Mouse (Mus musculus) forebrain, embryonic 15.5 days (tissue): Measurements from ENCODE around the gene 2310034C09Rik. TPM values are rescaled to one million over a fixed set of nuclear protein-coding genes. Genes with fewer than 3 reads are reported as not detected.
"Not testable (repeated sequence)": the region's sequence is repeated elsewhere in the genome, so short reads cannot be mapped to it uniquely, and the experiment has no call there.

Experiments used
- ATAC-seq: fragments of 200-750 bp; cut with Nextera tagmentation; replicated peaks from 2 replicates; pipeline ENCODE4 v1.8.0; 2017; ENCODE audit warnings: mild to moderate bottlenecking, moderate TSS enrichment, moderate library complexity
- H3K27ac ChIP-seq: fragments of 300-500 bp; sonication (generic); replicated peaks from 2 replicates; pipeline ENCODE4 v1.5.1; 2015; ENCODE audit warnings: mild to moderate bottlenecking, inconsistent platforms
- H3K27me3 ChIP-seq: fragments of 300-500 bp; sonication (generic); 2 replicates; pipeline ENCODE4 v1.6.1; 2015; ENCODE audit warnings: inconsistent platforms
- H3K36me3 ChIP-seq: fragments of 300-500 bp; sonication (generic); 2 replicates; pipeline ENCODE4 v1.6.1; 2015; ENCODE audit warnings: mild to moderate bottlenecking, inconsistent platforms
- H3K4me1 ChIP-seq: fragments of 300-500 bp; sonication (generic); 2 replicates; pipeline ENCODE4 v1.6.1; 2015; ENCODE audit warnings: inconsistent platforms
- H3K4me2 ChIP-seq: fragments of 300-500 bp; sonication (generic); replicated peaks from 2 replicates; pipeline ENCODE4 v1.6.1; 2015; ENCODE audit warnings: mild to moderate bottlenecking, inconsistent platforms
- H3K4me3 ChIP-seq: fragments of 300-500 bp; sonication (generic); 2 replicates; pipeline ENCODE4 v1.5.1; 2015; ENCODE audit warnings: mild to moderate bottlenecking, inconsistent platforms
- H3K9ac ChIP-seq: fragments of 300-500 bp; sonication (generic); replicated peaks from 2 replicates; pipeline ENCODE4 v1.6.1; 2015; ENCODE audit warnings: mild to moderate bottlenecking, inconsistent platforms
- H3K9me3 ChIP-seq: fragments of 300-500 bp; sonication (generic); 2 replicates; pipeline ENCODE4 v1.6.1; 2016; ENCODE audit warnings: inconsistent platforms
- WGBS: fragments of 180-500 bp; shearing (Covaris S2); methylation state at CpG from one replicate; pipeline ENCODE4 v1.1.7; 2015; ENCODE audit warnings: mixed read lengths; 5-methylcytosine and 5-hydroxymethylcytosine counted together
- polyA plus RNA-seq: library from polyadenylated mRNA; unstranded; fragments of >200 nt; fragmentation: Nextera tagmentation; extraction: Ambion mirVana; gene quantifications from 2 replicates; pipeline ENCODE4 v1.2.1, GENCODE M21; 2015

2310034C09Rik gene
- polyA plus RNA-seq = not detected in 2 replicates

DNA sequence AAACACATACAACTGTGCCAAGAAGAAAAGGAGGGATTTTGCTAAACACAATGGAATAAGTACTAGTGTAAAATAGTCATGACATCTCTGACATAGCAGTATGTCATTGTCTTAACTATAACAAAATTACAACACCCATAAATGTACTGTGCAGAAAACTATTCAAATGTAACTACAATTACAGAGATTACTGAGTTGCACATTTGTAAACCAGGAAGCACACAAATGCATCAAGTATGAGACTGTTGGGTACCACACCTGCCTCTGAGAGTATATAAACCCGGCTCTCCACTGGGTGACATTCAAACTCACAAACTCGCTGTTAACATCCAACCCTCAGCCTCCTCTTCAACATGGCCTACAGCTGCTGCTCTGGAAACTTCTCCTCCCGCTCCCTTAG lies at the start of gene 2310034C09Rik:
Gene 2310034C09Rik (plus strand): TSS at position 301 of the 400 bp plus-strand sequence.
- not testable (repeated sequence) for H3K4me1 ChIP-seq, H3K27me3 ChIP-seq, H3K9ac ChIP-seq, H3K9me3 ChIP-seq, ATAC-seq, H3K4me3 ChIP-seq, H3K4me2 ChIP-seq, H3K27ac ChIP-seq, H3K36me3 ChIP-seq
- 94% methylated on average over 3 of the region's 3 CpGs for WGBS

DNA sequence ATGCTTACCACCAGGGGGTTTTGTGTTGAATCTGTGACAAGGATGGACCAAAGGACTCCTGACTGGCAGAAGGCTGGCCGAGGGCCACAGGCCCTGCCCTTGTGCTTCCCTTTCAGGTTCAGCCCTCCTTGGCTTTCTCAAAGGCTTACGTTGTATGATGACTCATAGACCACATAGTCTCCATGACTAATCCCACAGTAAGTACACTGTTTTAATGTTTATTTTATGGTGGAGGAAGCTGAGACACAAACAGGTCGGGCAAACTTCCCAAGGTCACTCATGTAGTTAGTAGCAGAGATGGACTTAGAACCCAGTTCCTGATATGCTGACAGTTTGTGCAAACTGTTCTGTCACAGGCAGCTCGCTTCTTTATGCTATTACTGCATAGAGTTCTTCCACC lies 47.9 kb upstream of the 2310034C09Rik start:
- Histone ChIP-seq H3K9ac (no peak overlapping the region), H3K27me3 (no peaks in the 10 kb centered on the region), H3K9me3 (no peaks in the 10 kb centered on the region), H3K4me1 (no peaks in the 10 kb centered on the region), H3K36me3 (no peaks in the 10 kb centered on the region), H3K4me3 (no peak overlapping the region), H3K27ac (no peak overlapping the region), H3K4me2 (no peak overlapping the region)
- ATAC-seq = no peak
- 88% methylated on average over 4 of the region's 4 CpGs for WGBS

DNA sequence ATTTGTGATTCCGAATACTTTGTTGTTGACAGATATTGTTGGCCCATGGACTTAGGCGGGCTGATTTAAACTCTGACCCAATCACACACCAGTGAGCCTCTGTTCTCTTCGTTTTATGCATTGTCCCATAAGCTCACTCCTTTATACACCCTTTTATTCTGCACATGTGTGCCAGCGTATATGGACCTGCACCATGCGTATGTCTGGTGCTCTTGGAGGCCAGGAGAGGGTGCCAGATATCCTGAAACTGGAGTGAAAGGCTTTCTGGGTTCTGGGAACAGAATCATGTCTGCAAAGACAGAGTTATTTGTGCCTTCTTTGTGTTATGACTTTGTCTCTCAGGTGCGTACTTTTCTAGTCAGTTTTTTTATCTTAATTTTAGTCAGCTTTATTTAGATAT lies 47.4 kb upstream of the 2310034C09Rik start:
- no peaks in the 10 kb centered on the region for H3K36me3 ChIP-seq
- H3K4me3 ChIP-seq = no peak overlapping the region
- H3K4me2 ChIP-seq = no peak overlapping the region
- no peak overlapping the region for H3K27ac ChIP-seq
- H3K9me3 ChIP-seq = no peaks in the 10 kb centered on the region
- H3K4me1 ChIP-seq = no peaks in the 10 kb centered on the region
- no peak overlapping the region for H3K9ac ChIP-seq
- ATAC-seq = no peak
- WGBS = 82% methylated on average over 6 of the region's 6 CpGs
- H3K27me3 ChIP-seq = no peaks in the 10 kb centered on the region

DNA sequence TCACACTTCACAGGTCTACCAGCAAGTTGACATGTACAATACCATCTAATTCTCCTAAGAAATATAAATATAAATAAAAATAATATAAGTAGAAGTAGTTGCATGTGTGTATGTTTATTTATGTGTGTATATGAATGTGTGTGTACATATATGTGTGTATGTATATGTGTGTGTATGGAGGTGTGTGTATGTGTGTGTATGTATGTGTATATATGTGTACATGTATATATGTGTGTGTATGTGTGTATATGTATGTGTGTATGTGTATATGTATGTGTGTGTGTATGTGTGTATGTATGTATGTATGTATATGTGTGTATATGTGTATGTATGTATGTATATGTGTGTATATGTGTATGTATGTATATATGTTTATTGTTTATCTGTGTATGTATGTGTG lies 42.1 kb upstream of the 2310034C09Rik start:
- Histone ChIP-seq H3K4me3 (no peak overlapping the region), H3K27ac (no peak overlapping the region), H3K4me2 (no peak overlapping the region), H3K36me3 (no peaks in the 10 kb centered on the region), H3K9me3 (no peaks in the 10 kb centered on the region), H3K9ac (no peak overlapping the region), H3K27me3 (no peaks in the 10 kb centered on the region), H3K4me1 (no peaks in the 10 kb centered on the region)
- ATAC-seq = no peak

DNA sequence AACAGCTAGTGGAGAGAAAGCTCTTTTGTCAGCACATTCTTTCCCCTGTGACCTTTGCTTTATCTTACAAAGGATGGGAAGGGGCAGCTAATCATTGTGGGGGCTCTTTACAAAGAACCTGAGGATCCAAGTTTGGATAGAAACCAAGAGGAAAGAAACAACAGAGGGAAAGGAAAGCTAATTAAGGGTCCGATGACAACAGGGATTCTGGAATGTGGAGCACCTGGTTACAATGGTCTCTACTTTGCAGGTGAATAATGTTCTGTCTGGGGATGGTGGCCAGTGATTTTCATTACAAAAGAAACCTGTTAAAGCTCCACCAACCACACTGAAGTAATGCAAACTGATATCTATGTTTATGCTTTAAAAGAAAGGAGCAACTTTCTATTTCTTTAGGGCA lies 38.6 kb upstream of the 2310034C09Rik start:
- Histone ChIP-seq H3K36me3 (no peaks in the 10 kb centered on the region), H3K4me1 (no peaks in the 10 kb centered on the region)
- ATAC-seq = no peak

DNA sequence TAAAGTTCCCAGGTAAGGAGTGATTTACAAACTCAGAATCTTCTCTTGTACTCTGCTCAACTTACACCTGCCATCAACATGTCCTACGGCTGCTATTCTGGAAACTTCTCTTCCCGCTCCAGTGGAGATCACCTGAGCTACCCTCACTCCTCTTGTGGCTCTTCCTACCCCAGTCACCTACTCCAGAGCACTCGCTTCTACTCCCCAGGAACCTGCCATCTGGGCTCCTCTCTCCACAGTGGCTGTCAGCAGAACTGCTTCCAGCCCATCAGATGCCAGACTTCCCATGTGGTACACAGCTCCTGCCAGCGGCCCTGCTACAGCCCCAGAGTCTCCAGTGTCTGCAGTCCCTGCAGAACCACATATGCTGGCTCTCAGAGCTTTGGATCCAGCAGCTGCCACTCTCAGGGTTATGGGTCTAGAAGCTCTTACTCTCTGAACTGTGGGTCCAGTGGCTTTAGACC lies 29.8 kb upstream of the 2310034C09Rik start, which contains the start of gene Krtap13-1:
Gene Krtap13-1 (plus strand): TSS at position 51 of the 464 bp plus-strand sequence.
- 76% methylated on average over 4 of the region's 4 CpGs for WGBS

More for the DNA sequence above, 38.6 kb upstream of the 2310034C09Rik start:
- Histone ChIP-seq H3K27ac (no peak overlapping the region), H3K9ac (no peak overlapping the region), H3K27me3 (no peaks in the 10 kb centered on the region), H3K4me2 (no peak overlapping the region), H3K9me3 (no peaks in the 10 kb centered on the region), H3K4me3 (no peak overlapping the region)
- WGBS = 16% methylated on average over 1 of the region's 1 CpGs

DNA sequence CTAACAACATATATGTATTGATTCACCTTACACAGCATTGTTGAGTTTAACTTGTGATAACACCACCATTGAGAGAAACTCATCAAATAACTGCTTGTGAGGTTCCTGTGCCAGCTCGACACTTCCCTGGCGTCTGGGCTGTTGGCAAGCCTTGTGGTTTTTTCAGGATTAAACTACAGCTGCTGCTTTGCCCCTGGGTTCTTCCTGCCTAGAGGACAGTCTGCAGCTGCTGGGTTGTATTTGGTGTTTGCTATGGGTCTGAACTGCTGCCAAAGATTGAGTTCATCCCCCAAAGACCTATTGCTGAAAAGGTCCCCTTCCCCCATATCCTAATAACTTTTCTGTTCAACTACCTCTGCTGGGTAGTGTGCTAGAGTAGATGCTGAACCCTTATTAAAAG lies 23.3 kb upstream of the 2310034C09Rik start:
- WGBS = 51% methylated on average over 2 of the region's 2 CpGs
- H3K27me3 ChIP-seq = no peaks in the 10 kb centered on the region
- no peak for ATAC-seq
- no peak overlapping the region for H3K4me2 ChIP-seq
- no peak overlapping the region for H3K4me3 ChIP-seq
- no peak overlapping the region for H3K27ac ChIP-seq
- H3K9me3 ChIP-seq = no peaks in the 10 kb centered on the region
- no peaks in the 10 kb centered on the region for H3K36me3 ChIP-seq
- no peaks in the 10 kb centered on the region for H3K4me1 ChIP-seq
- H3K9ac ChIP-seq = no peak overlapping the region

More for the DNA sequence above, 29.8 kb upstream of the 2310034C09Rik start, which contains the start of gene Krtap13-1:
- Histone ChIP-seq H3K36me3 (no peaks in the 10 kb centered on the region), H3K4me3 (no peak within 1 kb of the TSS), H3K4me1 (no peaks in the 10 kb centered on the region), H3K9me3 (no peaks in the 10 kb centered on the region), H3K27ac (no peak within 1 kb of the TSS), H3K27me3 (no peaks in the 10 kb centered on the region), H3K4me2 (no peak within 1 kb of the TSS), H3K9ac (no peak within 1 kb of the TSS)
- ATAC-seq = peak; percentile 63

DNA sequence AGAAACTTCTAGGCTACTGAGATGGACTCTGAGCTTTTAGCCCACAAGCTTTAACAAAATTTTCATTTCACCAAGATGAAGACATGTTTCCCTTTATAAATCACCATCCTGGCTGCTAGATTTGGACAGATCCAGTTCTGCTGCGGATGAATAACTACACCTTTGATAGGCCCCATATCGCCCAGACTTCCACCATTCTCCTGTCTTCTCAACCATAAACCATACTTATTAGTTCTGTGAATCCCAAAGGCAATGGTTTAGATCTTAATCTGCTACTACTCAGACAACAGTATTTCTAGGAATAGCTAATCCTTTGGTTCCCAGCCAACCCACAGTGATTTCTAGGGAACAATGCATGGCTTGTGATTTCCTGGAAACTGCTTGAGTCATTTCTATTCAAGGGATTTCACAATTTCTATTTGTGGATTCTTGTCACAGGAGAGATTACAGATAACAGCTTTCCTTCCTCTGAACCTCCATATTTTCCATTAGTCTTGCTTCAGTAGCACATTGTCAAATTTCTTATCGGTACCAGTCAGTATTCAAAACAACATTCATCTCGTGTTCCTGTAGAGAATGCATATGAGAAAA lies 13.8 kb upstream of the 2310034C09Rik start:
- no peak for ATAC-seq
- Histone ChIP-seq H3K9me3 (no peaks in the 10 kb centered on the region), H3K4me2 (no peak overlapping the region), H3K4me1 (no peaks in the 10 kb centered on the region), H3K9ac (no peak overlapping the region), H3K27ac (no peak overlapping the region), H3K4me3 (no peak overlapping the region), H3K36me3 (no peaks in the 10 kb centered on the region), H3K27me3 (no peaks in the 10 kb centered on the region)
- 85% methylated on average over 4 of the region's 4 CpGs for WGBS

DNA sequence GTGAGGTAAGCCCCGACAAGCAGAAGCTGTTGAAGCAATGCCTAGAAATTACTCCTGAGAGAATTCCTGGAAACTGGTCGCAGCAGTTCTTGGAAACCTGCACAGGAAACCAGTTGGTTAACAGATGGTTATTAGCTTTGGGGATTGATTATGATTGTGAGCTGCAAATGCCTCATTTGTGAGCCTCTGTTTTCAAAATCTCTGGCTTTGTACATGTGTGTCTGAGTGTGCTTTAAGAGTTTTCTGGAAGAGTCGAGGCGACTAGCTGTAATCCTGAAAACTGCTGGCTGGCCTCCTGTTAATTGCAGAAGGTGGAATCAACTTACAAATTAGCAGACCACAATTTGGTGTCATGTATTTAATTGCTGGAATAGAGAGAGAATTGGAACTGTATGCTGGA lies 10.7 kb upstream of the 2310034C09Rik start:
- Histone ChIP-seq H3K36me3 (no peaks in the 10 kb centered on the region), H3K9me3 (no peaks in the 10 kb centered on the region), H3K4me1 (no peaks in the 10 kb centered on the region), H3K27me3 (no peaks in the 10 kb centered on the region), H3K27ac (no peak overlapping the region), H3K4me3 (no peak overlapping the region), H3K4me2 (no peak overlapping the region), H3K9ac (no peak overlapping the region)
- 54% methylated on average over 4 of the region's 4 CpGs for WGBS
- ATAC-seq = peak; percentile 57

DNA sequence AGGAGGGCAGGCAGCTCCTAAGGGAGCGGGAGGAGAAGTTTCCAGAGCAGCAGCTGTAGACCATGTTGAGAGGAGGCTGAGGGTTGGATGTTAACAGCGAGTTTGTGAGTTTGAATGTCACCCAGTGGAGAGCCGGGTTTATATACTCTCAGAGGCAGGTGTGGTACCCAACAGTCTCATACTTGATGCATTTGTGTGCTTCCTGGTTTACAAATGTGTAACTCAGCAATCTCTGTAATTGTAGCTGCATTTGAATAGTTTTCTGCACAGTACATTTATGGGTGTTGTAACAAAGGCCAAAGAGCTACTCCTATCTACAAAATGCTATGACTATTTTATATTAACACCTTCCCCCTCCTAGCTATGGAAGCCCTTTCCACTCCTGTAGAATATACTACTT lies 7.1 kb upstream of the 2310034C09Rik start, which contains the start of gene Krtap13:
Gene Krtap13 (minus strand): TSS at position 101 of the 400 bp plus-strand sequence.
- 92% methylated on average over 3 of the region's 3 CpGs for WGBS
- not testable (repeated sequence) for H3K36me3 ChIP-seq, H3K4me3 ChIP-seq, H3K9me3 ChIP-seq, H3K27ac ChIP-seq, H3K9ac ChIP-seq, H3K27me3 ChIP-seq, ATAC-seq, H3K4me1 ChIP-seq, H3K4me2 ChIP-seq

DNA sequence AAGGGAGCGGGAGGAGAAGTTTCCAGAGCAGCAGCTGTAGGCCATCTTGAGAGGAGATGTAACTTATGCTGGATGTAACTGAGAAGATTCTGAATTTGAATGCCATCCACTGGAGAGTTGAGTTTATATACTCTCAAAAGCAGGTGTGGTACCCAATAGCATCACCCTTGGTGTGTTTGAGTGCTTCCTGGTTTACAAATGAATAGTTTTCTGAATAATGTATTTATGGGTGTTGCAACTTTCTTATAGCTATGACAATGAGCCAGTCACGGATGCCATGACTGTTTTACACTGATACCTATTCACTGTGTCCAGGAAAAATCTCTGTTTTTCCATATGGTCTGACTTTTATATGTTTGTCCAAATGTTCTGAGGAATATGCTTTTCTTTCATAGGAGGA lies 15.5 kb downstream of the 2310034C09Rik start, which contains the start of gene 2310057N15Rik:
Gene 2310057N15Rik (minus strand): TSS at position 101 of the 400 bp plus-strand sequence.
- H3K36me3 ChIP-seq = no peaks in the 10 kb centered on the region
- no peak within 1 kb of the TSS for H3K9ac ChIP-seq
- no peak within 1 kb of the TSS for H3K4me3 ChIP-seq
- no peaks in the 10 kb centered on the region for H3K9me3 ChIP-seq
- H3K4me2 ChIP-seq = no peak within 1 kb of the TSS
- ATAC-seq = no peak
- H3K4me1 ChIP-seq = no peaks in the 10 kb centered on the region
- H3K27ac ChIP-seq = no peak within 1 kb of the TSS
- no peaks in the 10 kb centered on the region for H3K27me3 ChIP-seq
- WGBS = 82% methylated on average over 2 of the region's 2 CpGs

DNA sequence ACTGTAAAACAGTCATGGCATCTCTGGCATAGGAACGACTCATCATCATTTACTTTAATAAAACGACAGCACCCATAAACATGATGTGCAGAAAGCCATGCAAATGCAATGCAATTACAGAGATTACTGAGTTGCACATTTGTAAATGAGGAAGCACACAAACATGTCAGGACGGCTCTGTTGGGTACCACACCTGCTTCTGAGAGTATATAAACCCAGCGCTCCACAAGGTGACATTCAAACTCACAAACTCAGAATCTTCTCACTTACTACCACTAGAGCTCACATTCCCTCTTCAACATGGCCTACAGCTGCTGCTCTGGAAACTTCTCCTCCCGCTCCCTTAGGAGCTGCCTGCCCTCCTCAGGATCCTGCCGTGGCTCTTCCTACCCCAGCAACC lies 18.9 kb downstream of the 2310034C09Rik start, which contains the start of gene Gm5965:
Gene Gm5965 (plus strand): TSS at position 301 of the 400 bp plus-strand sequence.
- Histone ChIP-seq H3K27ac (no peak within 1 kb of the TSS), H3K9me3 (no peaks in the 10 kb centered on the region), H3K4me1 (no peaks in the 10 kb centered on the region), H3K27me3 (no peaks in the 10 kb centered on the region), H3K9ac (no peak within 1 kb of the TSS), H3K36me3 (no peaks in the 10 kb centered on the region), H3K4me2 (no peak within 1 kb of the TSS), H3K4me3 (no peak within 1 kb of the TSS)
- 93% methylated on average over 6 of the region's 6 CpGs for WGBS
- no peak for ATAC-seq

DNA sequence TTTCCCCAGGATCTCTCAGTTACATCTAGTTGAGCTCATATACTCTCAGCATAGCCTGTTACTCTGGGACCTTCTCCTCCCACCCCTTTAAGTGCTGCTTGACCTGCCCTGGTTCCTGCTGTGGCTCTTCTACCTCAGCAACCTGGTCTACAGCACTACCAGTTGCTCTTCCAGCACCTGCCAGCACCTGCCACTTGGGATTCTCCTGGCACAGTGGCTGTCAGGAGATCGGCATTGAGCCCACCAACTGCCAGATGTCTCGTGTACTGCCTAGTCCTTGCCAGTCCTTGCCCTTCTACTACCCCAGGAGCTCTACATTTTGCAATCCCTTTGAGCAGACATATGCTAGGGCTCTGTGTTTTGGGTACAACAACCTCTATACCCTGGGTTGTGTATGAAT lies 28.1 kb downstream of the 2310034C09Rik start:
- Histone ChIP-seq H3K4me1 (no peaks in the 10 kb centered on the region), H3K4me2 (no peak overlapping the region), H3K9me3 (no peaks in the 10 kb centered on the region), H3K36me3 (no peaks in the 10 kb centered on the region), H3K9ac (no peak overlapping the region), H3K4me3 (no peak overlapping the region), H3K27ac (no peak overlapping the region), H3K27me3 (no peaks in the 10 kb centered on the region)
- ATAC-seq = no peak
- WGBS = 75% methylated on average over 2 of the region's 2 CpGs
